Mouse (Mus musculus) cerebellum, adult 2 months (tissue): ENCODE measurements at regions not wholly inside any gene's neighbourhood (a gene's known extent, or its start where the extent isn't known, plus 50 kb on each side); places are given as distances from the start of the nearest gene placed in this dataset.

Source experiments
- CTCF ChIP-seq: fragments of 200-500 bp; IDR thresholded peaks from 2 replicates; pipeline ENCODE4 v1.5.1; 2011; ENCODE audit warnings: low read depth, mild to moderate bottlenecking, control low read depth, low read length, moderate library complexity, borderline replicate concordance; ENCODE audit not compliant: insufficient read depth
- POLR2A ChIP-seq: fragments of 200-500 bp; IDR thresholded peaks from 2 replicates; pipeline ENCODE4 v1.6.1; 2011; ENCODE audit warnings: low read length, control low read depth, borderline replicate concordance; ENCODE audit not compliant: insufficient read depth

GRCm38 (mm10) chr12:79944090-79944489, 168.7 kb downstream of the Zfp36l1 start:
- TF ChIP-seq CTCF (no peak), POLR2A (no peak)
